Mouse (Mus musculus) left cerebral cortex, postnatal 36 days (tissue): ENCODE measurements at regions not wholly inside any gene's neighbourhood (a gene's known extent, or its start where the extent isn't known, plus 50 kb on each side); places are given as distances from the start of the nearest gene placed in this dataset.
A peak's percentile ranks its signal among the peaks of the same experiment; 100 is the strongest.

Experiments used
- DNase-seq, 2 experiments: peaks; one replicate each; pipeline ENCODE4 v3.0.0; 2021 to 2022; ENCODE audit warnings: low spot score in 2 of 2, mixed read lengths in 1 of 2
- intact Hi-C: fragments of 180-260 bp; cut with DNase I; formaldehyde crosslinking; loops from one replicate; pipeline ENCODE4 v1.15.1; 2025

DNA sequence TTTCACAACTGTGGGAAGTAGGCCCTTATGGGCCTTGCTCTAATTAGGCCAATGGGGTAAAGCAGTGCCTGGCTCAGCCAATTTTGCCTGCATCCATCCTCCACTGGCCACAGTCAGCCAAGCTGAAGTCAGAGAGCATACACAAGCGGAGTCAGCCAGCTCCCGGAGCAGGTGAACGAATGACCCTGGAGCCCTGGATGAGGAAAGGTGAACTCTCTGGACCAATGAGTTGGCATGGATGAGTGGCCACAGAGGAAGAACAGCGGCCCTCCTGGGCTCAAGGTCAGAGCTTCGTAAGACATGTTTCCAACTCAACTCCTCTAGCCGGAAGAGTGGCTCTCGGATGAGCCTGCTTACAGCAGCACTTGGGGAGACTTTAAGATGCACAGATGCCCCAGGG lies 116.1 kb upstream of the Rpl38 start:
- no peak for DNase-seq

GRCm38 (mm10) chr11:114551262-114551661 lies 117.1 kb upstream of the Rpl38 start:
- intact Hi-C loops = no loop called here
- DNase-seq = no peak

More for the DNA sequence above, 116.1 kb upstream of the Rpl38 start:
- intact Hi-C loops = no loop called here

DNA sequence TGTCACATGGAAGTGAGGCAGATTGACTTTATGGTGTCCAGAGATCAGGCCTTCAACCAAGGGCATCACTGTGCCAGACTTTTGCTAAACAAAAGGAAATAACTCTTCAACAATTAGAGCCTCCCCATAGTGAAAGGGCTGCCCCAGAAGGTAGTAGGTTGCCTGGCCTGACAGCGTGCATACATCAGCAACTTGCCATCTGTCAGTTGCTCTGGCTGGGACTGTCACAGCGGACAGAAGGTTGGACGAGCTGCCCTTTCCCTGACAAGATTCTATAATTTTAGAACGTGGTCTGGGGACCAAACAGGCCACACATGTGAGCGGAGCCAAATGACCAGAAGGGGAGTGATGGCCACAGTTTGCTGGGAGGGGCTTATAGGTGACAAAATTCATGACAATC lies 119.7 kb upstream of the Rpl38 start:
- intact Hi-C loops = no loop called here
- no peak for DNase-seq

DNA sequence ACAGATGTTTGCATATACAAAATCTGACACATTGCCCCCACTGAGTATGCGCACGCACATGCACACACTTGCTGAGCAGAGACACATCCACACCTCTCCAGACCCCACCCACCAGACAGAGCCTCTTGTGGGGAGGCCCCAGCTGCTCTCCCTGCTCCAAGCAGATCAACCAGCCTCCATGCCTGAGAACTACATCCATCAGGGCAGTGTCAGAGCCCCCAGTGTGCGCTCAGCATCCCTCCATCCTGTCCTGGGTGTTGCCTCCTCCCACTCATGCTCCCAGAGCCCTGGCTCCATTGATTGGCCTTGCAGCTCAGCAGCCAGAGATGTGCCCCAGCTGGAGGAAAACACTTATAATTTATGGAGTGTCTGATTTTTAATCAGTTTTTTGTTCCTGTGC lies 124.1 kb upstream of the Rpl38 start:
- DNase-seq = no peak

DNA sequence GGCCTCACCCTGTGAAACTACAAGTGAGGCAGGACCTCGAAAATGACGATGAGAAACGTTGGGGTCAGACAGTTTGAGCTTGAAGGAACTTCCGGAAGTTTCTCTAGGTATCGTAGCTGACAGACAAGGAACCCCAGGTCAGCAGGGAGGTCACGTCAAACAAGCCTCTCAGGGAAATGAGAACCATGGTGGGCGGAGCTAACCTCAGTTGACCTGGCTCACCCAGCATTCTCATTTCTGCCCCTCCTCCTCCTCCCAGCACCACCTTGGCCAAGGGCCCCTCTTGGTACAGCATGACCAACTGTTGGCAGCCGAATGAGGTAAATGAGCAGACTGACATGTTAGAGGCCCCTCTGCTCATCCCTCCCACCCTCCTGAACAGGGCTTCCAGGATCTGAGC lies 126.2 kb upstream of the Rpl38 start:
- DNase-seq = no peak
- intact Hi-C loops = no loop called here

More for the DNA sequence above, 124.1 kb upstream of the Rpl38 start:
- intact Hi-C loops = no loop called here

GRCm38 (mm10) chr11:114540503-114540902 lies 127.8 kb upstream of the Rpl38 start:
- intact Hi-C loops = no loop called here
- DNase-seq = no peak

- DNase-seq = no peak
- intact Hi-C loops = no loop called here
Observed at GRCm38 (mm10) chr11:114536616-114537493, 131.5 kb upstream of the Rpl38 start.

DNA sequence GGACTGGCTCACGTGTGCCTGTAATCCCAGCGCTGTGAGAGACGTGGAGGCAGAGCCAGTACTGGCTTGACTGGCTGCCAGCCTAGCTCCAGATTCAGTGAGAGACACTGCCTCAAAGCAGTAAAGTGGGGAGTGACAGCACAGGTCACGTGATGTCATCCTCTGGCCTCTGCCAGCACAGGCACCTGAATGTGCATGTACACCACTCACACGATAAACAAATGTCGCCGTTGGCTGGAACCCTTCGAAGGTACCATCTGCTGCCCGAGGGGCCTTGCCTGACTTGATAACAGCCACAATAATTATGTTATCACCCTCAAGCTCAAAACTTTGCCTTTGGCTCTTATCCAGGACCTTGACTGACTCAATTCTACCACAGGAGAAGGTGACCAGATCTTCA lies 132.4 kb upstream of the Rpl38 start:
- DNase-seq = no peak
- intact Hi-C loops = no loop called here

GRCm38 (mm10) chr11:114534436-114534835 lies 133.9 kb upstream of the Rpl38 start:
- intact Hi-C loops = no loop called here
- DNase-seq = peak in 1 of 2 experiments; percentile 13

DNA sequence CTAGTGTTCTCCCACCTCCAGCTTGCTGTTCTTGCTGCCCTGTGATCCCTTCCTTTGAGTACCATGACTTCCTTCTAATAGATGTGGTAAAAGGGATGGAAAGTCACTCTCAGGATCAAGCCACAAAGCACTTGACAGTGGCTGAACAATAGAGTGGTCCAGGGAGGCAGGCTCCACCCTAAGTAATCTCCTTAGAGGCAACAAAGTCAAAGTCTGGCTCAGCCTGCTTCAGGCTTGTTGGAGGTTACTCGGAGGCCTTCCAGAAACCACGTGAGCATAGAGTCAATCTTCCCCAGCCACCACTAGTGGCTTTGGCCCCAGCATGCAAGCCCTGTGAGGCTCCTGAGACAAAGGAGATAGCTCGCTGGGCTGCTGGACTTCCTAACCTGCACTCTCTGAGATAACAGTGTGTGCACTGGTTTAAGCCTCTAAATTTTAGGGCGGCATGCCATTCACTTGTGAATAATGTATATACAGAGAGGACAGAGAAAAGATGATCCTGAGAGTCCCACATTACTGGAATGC lies 137.0 kb upstream of the Rpl38 start:
- intact Hi-C loops = no loop called here

DNA sequence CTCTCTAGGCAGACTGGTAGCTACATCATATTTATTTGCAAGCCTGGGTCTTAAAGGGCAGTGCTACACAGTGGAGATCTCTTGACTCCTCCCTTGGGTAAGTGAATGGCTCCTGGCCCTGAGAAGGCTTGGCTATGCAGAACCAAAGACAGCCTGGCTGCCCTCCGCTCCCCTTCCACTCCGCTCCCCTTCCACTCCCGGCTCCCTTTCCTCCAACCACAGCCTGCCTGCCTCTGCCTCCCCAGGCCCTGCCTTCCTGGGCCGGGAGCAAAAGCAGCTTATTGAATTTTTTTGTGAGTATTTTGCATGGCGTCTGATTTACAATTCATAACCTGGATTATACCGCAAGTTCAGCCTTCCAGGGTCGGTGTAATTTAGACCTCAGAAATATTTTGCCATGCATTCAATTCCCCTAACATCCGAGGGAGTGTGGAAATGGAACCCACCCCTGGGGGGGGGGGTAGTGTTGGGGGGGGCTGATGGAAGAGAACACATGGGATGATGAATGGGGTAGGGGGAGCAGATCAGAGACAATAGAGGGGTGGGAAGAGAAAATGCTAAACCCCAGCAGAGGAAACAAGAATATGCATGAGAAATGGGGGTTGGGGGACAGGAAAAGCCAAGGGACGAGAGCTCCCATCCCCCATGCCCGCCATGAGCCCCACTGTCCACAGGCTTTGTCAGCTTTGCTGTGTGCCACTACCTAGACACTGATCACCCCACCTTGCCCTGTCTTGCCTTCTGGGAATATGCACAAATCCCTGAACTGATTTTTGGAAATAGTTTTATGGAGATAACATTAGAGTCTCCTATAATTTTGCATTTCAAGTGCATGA lies 139.2 kb upstream of the Rpl38 start:
- intact Hi-C loops = no loop called here
- DNase-seq = no peak

More for the DNA sequence above, 137.0 kb upstream of the Rpl38 start:
- DNase-seq = no peak

GRCm38 (mm10) chr11:114523444-114524238 lies 144.7 kb upstream of the Rpl38 start:
- intact Hi-C loops = loop anchor here (1.0 kb wide), 1 partner anchor 113 kb away; no protein-coding TSS in a partner anchor

GRCm38 (mm10) chr11:114515278-114515677 lies 153.0 kb upstream of the Rpl38 start:
- intact Hi-C loops = no loop called here
- DNase-seq = no peak

More at GRCm38 (mm10) chr11:114523444-114524238, 144.7 kb upstream of the Rpl38 start:
- peak; percentile 46 to 57 for DNase-seq

GRCm38 (mm10) chr11:114514126-114514525 lies 154.2 kb upstream of the Rpl38 start:
- DNase-seq = no peak
- intact Hi-C loops = no loop called here

DNA sequence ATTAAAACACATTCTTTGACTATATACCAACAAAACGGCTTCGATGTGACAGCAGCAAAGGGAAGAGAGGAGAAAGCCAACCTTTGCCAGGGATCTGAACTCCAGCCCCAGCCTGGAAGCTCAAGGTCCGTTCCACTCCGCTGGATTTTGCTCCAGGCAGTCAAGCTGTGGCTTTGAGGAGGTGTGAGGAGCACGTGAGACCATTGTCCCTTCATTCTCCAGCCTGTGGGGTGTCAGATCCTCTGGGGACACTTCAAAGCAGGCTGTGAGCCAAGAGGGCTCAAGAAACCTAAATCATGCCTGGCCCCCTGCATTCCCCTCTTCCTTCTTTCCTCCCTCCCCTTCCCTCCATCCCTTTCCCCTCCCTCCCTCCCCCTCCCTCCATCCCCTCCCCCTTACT lies 154.9 kb upstream of the Rpl38 start:
- intact Hi-C loops = no loop called here
- DNase-seq = no peak

GRCm38 (mm10) chr11:114511994-114512393 lies 156.3 kb upstream of the Rpl38 start:
- intact Hi-C loops = no loop called here

GRCm38 (mm10) chr11:114502562-114502961 lies 165.8 kb upstream of the Rpl38 start:
- no peak for DNase-seq
- intact Hi-C loops = no loop called here

More at GRCm38 (mm10) chr11:114511994-114512393, 156.3 kb upstream of the Rpl38 start:
- DNase-seq = no peak

- peak; percentile 44 to 58 for DNase-seq
- intact Hi-C loops = no loop called here
Observed at GRCm38 (mm10) chr11:114501869-114502540, 166.3 kb upstream of the Rpl38 start.

GRCm38 (mm10) chr11:114500416-114500815 lies 167.9 kb upstream of the Rpl38 start:
- intact Hi-C loops = no loop called here
- no peak for DNase-seq
